Mouse (Mus musculus) adrenal gland, adult 8-10 months (tissue): ENCODE results near the gene Gm21394. TPM values are rescaled to one million over a fixed set of nuclear protein-coding genes. Genes with fewer than 3 reads are reported as not detected.
"Not testable (repeated sequence)": the region's sequence is repeated elsewhere in the genome, so short reads cannot be mapped to it uniquely, and the experiment has no call there.

Experiments used
- DNase-seq: peaks from one replicate; pipeline ENCODE4 v3.0.0; 2022
- total RNA-seq, 4 experiments: library from RNA; stranded (reverse); gene quantifications; 2 replicates each; pipeline ENCODE4 v1.2.4; 2022

The Gm21394 gene
- not detected for total RNA-seq

DNA sequence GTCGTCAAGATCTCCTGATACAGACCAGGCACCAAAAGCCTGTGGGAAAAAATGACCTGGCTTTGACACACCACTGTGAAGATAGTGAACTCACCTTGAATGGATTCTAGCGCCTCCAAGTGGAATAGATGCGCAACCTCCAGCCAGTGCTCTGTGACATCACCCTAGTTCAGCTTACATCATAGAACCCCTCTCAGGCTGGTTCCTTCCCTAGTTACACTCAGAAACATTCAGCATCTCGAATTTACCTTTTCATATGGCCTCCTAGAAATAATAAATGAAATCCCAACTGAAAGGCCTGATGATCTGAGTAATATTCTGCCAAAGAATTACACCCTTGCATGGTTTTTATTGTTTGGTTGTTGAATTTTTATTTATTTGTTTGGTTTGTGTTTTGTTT, at the start of gene Gm21394:
Gene Gm21394, minus strand, starts transcription at position 101 of the 400 bp plus-strand sequence.
- not testable (repeated sequence) for DNase-seq

Other genes with a start within 250 kb of the Gm21394 start
- gene Gm21409, start 181.8 kb upstream of the Gm21394 start, total RNA-seq: not detected